Mouse (Mus musculus) liver, embryonic 14.5 days (tissue): ENCODE data around the gene Etv6. TPM values are rescaled to one million over a fixed set of nuclear protein-coding genes. Genes with fewer than 3 reads are reported as not detected.

Source experiments
- ATAC-seq: fragments of 200-750 bp; cut with Nextera tagmentation; 2 replicates; pipeline ENCODE4 v1.8.0; 2017; ENCODE audit warnings: moderate number of reproducible peaks, mild to moderate bottlenecking, moderate library complexity; ENCODE audit not compliant: insufficient read depth
- DNase-seq, 3 experiments: peaks; one replicate each; pipeline ENCODE4 v3.0.0-alpha.2; 2012 to 2013; ENCODE audit warnings: low read depth in 3 of 3, low spot score in 3 of 3
- H3K27ac ChIP-seq: fragments of 300-500 bp; sonication (generic); 2 replicates; pipeline ENCODE4 v1.5.1; 2014; ENCODE audit warnings: moderate library complexity, mild to moderate bottlenecking, control low read depth, inconsistent platforms
- H3K27me3 ChIP-seq: fragments of 300-500 bp; sonication (generic); 2 replicates; pipeline ENCODE4 v1.6.1; 2014; ENCODE audit warnings: mild to moderate bottlenecking, low read length, moderate library complexity; ENCODE audit not compliant: control insufficient read depth, insufficient read depth
- H3K36me3 ChIP-seq: fragments of 300-500 bp; sonication (generic); replicated peaks from 2 replicates; pipeline ENCODE4 v1.6.1; 2014; ENCODE audit warnings: low read depth; ENCODE audit not compliant: control insufficient read depth, insufficient read depth
- H3K4me1 ChIP-seq, 2 experiments: fragments of 200-500 bp in 1 of 2; fragments of 300-500 bp in 1 of 2; sonication (generic) in 1 of 2; replicated peaks; 2 replicates each; pipeline ENCODE4 v1.6.1; 2012 to 2014; ENCODE audit warnings: antibody characterized with exemption in 1 of 2, inconsistent platforms in 1 of 2, low read length in 1 of 2; ENCODE audit not compliant: control insufficient read depth in 2 of 2, insufficient read depth in 2 of 2
- H3K4me2 ChIP-seq: fragments of 300-500 bp; sonication (generic); 2 replicates; pipeline ENCODE4 v1.6.1; 2014; ENCODE audit warnings: low read depth, mild to moderate bottlenecking, control low read depth, moderate library complexity
- H3K4me3 ChIP-seq, 2 experiments: fragments of 200-500 bp in 1 of 2; fragments of 300-500 bp in 1 of 2; sonication (generic) in 1 of 2; 2 replicates each; pipeline ENCODE4 v1.5.1; 2012 to 2014; ENCODE audit warnings: low read depth in 2 of 2, low read length in 2 of 2, mild to moderate bottlenecking in 2 of 2, control low read depth in 1 of 2, inconsistent platforms in 1 of 2, moderate library complexity in 1 of 2; ENCODE audit not compliant: insufficient read depth in 1 of 2
- H3K9ac ChIP-seq: fragments of 300-500 bp; sonication (generic); replicated peaks from 2 replicates; pipeline ENCODE4 v1.6.1; 2014; ENCODE audit warnings: mild to moderate bottlenecking, control low read depth, moderate library complexity
- H3K9me3 ChIP-seq: fragments of 300-500 bp; sonication (generic); 2 replicates; pipeline ENCODE4 v1.6.1; 2016; ENCODE audit warnings: low read length, mixed read lengths; ENCODE audit not compliant: control insufficient read depth
- CTCF ChIP-seq: IDR thresholded peaks from 2 replicates; pipeline ENCODE4 v1.5.1; 2016; ENCODE audit warnings: antibody characterized with exemption, low read depth, control low read depth
- EP300 ChIP-seq: IDR thresholded peaks from 2 replicates; pipeline ENCODE4 v1.6.1; 2016; ENCODE audit warnings: antibody characterized with exemption, low read depth
- WGBS: fragments of 180-500 bp; shearing (Covaris S2); extraction: QIAGEN DNeasy Blood & Tissue Kit; methylation state at CpG from one replicate; pipeline ENCODE4 v1.1.7; 2014; ENCODE audit not compliant: insufficient replicate concordance; 5-methylcytosine and 5-hydroxymethylcytosine counted together
- polyA plus RNA-seq, 2 experiments: library from polyadenylated mRNA; depleted of rRNA in 1 of 2; stranded (reverse) in 1 of 2; unstranded in 1 of 2; fragments of >200 nt; fragmentation: Nextera tagmentation in 1 of 2; extraction: Ambion mirVana in 1 of 2; gene quantifications; 2 replicates each; pipeline versions ENCODE4 v1.2.1 to v1.2.3; 2012 to 2014

Etv6 gene
- polyA plus RNA-seq, 2 experiments, result 2.6 to 3.0 TPM

GRCm38 (mm10) chr6:134113168-134113567 lies 77.7 kb downstream of the Etv6 start:
- TF ChIP-seq CTCF (no peak), EP300 (no peak)
- Histone ChIP-seq H3K27ac (no peak overlapping the region), H3K4me1 (peaks cover 3 to 22% of the 10 kb centered on the region in 2 experiments; a peak in 2 of 4 replicates), H3K36me3 (no peaks in the 10 kb centered on the region), H3K9me3 (no peaks in the 10 kb centered on the region), H3K4me2 (no peak overlapping the region), H3K4me3 (no peak overlapping the region), H3K9ac (no peak overlapping the region), H3K27me3 (no peaks in the 10 kb centered on the region)
- DNase-seq, result no peak
- ATAC-seq, result no peak
- WGBS, result 30% methylated on average over 2 of the region's 2 CpGs

DNA sequence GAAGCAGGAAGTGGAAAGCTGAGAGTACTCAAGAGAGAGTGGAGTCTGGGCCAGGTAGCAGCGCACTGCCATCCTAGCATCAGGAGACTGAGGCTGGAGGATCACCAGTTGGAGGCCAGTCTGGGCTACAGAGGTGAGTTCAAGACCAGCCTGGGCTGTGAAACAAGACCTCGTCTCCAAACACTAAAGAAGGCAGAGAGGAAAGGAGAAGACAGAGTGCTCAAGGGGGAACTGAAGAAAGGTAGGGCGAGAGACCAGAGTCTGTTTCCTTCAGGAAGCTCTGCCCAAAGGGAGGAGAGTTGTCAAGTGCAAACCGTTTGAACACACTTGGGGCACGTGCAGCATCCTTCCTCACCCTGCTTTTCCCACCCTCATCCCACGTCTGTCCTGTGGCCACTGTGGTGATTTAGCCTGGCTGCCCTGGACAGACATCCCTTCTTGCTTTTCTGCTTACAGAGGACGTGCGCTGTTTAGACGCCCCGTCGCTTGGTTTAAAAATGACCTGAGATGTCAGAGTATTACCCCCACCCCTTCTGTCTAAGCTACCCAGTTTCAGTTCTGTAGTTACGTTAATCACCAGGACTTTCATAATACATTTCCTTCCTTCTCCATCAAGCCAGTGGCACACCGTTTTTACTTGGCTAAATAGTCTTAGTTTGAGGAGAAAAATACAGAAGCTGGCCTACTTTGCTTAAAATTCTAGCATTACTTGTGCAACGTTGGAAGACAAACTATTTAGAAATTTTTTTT lies 79.9 kb downstream of the Etv6 start:
- Histone ChIP-seq H3K4me3 (no peak overlapping the region), H3K36me3 (no peaks in the 10 kb centered on the region), H3K4me2 (no peak overlapping the region), H3K4me1 (peaks cover 3 to 32% of the 10 kb centered on the region in 2 experiments; a peak in 2 of 4 replicates), H3K27ac (no peak overlapping the region), H3K9ac (no peak overlapping the region), H3K9me3 (no peaks in the 10 kb centered on the region), H3K27me3 (no peaks in the 10 kb centered on the region)
- ATAC-seq (no peak), DNase-seq (no peak)
- TF ChIP-seq CTCF (no peak), EP300 (no peak)
- WGBS, result 63% methylated on average over 14 of the region's 14 CpGs

DNA sequence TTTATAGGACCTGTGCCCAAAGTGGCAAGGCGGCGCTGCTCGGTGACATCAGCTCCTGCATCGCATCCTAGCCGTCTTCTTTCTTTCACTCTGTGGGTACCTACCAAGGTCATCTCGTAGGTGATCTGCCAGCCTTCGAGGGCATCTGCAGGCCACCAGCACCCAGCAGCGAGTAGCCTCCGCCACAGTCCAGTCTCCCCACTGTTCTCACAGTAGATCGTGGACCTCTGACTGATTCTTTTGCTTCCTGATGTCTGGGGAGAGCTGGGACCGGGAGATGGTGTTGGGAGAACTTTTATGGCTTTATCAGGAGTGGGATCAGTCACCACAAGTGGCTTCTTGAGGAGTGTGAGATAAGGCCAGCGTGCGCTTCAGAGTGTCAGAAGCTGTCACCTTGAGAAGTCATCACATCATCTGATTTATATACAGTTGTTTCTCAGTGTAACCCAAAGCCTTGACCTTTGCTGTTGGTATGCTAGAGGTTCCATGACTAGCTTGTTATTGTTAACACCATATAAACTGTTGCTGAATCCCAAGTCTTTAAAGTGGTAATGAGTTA lies 82.0 kb downstream of the Etv6 start:
- no peaks in the 10 kb centered on the region for H3K9me3 ChIP-seq
- peaks cover 3 to 24% of the 10 kb centered on the region in 2 experiments; a peak in 2 of 4 replicates for H3K4me1 ChIP-seq
- DNase-seq (no peak), ATAC-seq (no peak; the same call in 1 of the 2 replicates)
- TF ChIP-seq CTCF, result no peak
- TF ChIP-seq EP300, result no peak
- H3K9ac ChIP-seq, result no peak overlapping the region
- H3K27me3 ChIP-seq, result no peaks in the 10 kb centered on the region
- H3K36me3 ChIP-seq, result no peaks in the 10 kb centered on the region
- no peak overlapping the region for H3K27ac ChIP-seq
- H3K4me2 ChIP-seq, result no peak overlapping the region
- no peak overlapping the region for H3K4me3 ChIP-seq
- WGBS, result 61% methylated on average over 13 of the region's 13 CpGs

GRCm38 (mm10) chr6:134118506-134118905 lies 83.0 kb downstream of the Etv6 start:
- Histone ChIP-seq H3K4me2 (no peak overlapping the region), H3K36me3 (no peaks in the 10 kb centered on the region), H3K9ac (no peak overlapping the region), H3K4me3 (no peak overlapping the region), H3K27ac (no peak overlapping the region), H3K9me3 (no peaks in the 10 kb centered on the region), H3K4me1 (peaks cover 0 to 19% of the 10 kb centered on the region in 2 experiments; a peak in 2 of 4 replicates), H3K27me3 (no peaks in the 10 kb centered on the region)
- WGBS, result 63% methylated on average over 5 of the region's 5 CpGs
- DNase-seq (no peak), ATAC-seq (no peak)
- TF ChIP-seq CTCF (no peak), EP300 (no peak)

GRCm38 (mm10) chr6:134119136-134119535 lies 83.6 kb downstream of the Etv6 start:
- no peak overlapping the region for H3K9ac ChIP-seq
- 48% methylated on average over 4 of the region's 4 CpGs for WGBS
- no peaks in the 10 kb centered on the region for H3K9me3 ChIP-seq
- H3K36me3 ChIP-seq, result no peaks in the 10 kb centered on the region
- ATAC-seq (no peak), DNase-seq (no peak)
- no peak for TF ChIP-seq CTCF
- TF ChIP-seq EP300, result no peak
- no peaks in the 10 kb centered on the region for H3K27me3 ChIP-seq
- H3K27ac ChIP-seq, result no peak overlapping the region
- H3K4me3 ChIP-seq, result no peak overlapping the region
- H3K4me1 ChIP-seq, result peaks cover 0 to 19% of the 10 kb centered on the region in 2 experiments; a peak in 2 of 4 replicates
- no peak overlapping the region for H3K4me2 ChIP-seq
